8 mouse cellular contexts compared by ENCODE assay signal in the genomic region with DNA sequence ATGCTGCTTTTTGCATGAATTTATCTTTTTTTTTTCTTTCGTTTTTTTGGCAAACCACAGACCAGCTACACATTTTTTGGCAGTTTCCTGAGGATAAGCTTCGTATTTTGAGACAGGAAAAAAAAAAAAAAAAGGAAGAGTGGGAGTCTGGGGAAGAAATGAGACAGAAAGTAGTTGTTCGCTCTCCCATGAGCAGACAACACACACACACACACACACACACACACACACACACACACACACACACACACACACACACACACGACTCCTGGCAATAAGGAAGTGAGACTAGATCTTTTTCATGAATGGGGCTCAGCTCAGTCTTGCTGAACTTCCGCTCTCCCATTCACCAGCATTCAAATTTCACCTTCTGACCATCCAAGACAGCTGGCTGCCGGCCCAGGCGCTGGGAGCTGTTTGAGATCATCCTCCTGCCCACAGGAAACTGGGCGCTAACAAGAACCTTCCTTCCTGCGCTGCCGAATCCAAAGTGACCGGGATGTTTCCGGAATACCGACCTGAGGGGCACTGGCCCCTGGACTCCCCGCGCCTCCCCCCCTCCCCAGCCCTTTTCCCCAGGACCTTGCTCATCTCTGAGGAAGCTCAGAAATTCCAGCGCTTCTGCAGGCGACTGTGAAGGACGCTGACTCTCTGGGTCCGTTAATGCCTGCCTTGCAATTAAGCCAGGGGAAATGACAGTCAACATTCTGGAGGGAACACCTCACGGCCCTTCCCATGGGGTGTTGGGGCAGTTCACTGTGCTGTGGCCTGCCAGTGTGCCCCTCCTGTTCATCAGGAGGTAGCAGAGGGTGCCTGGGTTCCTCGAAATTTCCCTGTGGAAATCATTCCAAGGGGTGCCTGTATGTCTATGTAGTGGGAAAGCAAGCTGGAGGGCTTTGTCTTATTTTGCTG.
DNase-seq lines count a peak whose midpoint lies in the region; ATAC-seq lines count a peak whose summit lies in the region.

No protein-coding gene starts in this region.

- peak overlapping the region; percentile 48; the same call in 1 of the 2 replicates for H3K9ac ChIP-seq in hindbrain, embryonic 14.5 days

- no peaks in the 10 kb centered on the region for H3K27me3 ChIP-seq in hindbrain, embryonic 14.5 days (ENCODE audit: control insufficient read depth, insufficient read depth, low read length)

- 0 out of 2 replicates have a peak, but pooled peaks cover 6% of the 10 kb centered on the region for H3K4me1 ChIP-seq in hindbrain, embryonic 14.5 days (replicated peaks; ENCODE audit: control insufficient read depth, insufficient read depth, low read length)

- no peaks in the 10 kb centered on the region for H3K9me3 ChIP-seq in hindbrain, embryonic 14.5 days (ENCODE audit: control insufficient read depth, low read length)

- H3K27ac ChIP-seq in hindbrain, embryonic 14.5 days, result peak overlapping the region; percentile 43; the same call in 1 of the 2 replicates

- DNase-seq in R1 (ENCODE audit: low read depth, low spot score), result peak; percentile 44
- DNase-seq in cerebellum, postnatal 14 days, result peak; percentile 85 to 89
- DNase-seq in frontal cortex, postnatal 36 days (ENCODE audit: low spot score in 2 of 2), result peak; percentile 71 to 72
- peak; percentile 65 for DNase-seq in hindbrain, embryonic 14.5 days (ENCODE audit: low spot score)
- peak; percentile 27 to 54 for DNase-seq in layer of hippocampus, postnatal 25 days (ENCODE audit: extremely low spot score in 1 of 2, low spot score in 1 of 2)
- DNase-seq in lung, postnatal 10 days, result peak; percentile 94
- peak; percentile 42 for DNase-seq in ovary, postnatal 10 days (ENCODE audit: low spot score)
- DNase-seq in thymus, postnatal 14 days, result peak; percentile 42

- H3K36me3 ChIP-seq in hindbrain, embryonic 14.5 days (replicated peaks; ENCODE audit: control insufficient read depth, insufficient read depth), result no peaks in the 10 kb centered on the region

- ATAC-seq in hindbrain, embryonic 14.5 days (ENCODE audit: low FRiP score), result peak; percentile 29; the same call in 1 of the 2 replicates

- H3K4me3 ChIP-seq in hindbrain, embryonic 14.5 days (replicated peaks; ENCODE audit: low read length), result peak overlapping the region; percentile 16

- H3K4me2 ChIP-seq in hindbrain, embryonic 14.5 days (replicated peaks), result peak overlapping the region; percentile 51

- WGBS in hindbrain, embryonic 14.5 days, result 12% methylated on average over 20 of the region's 21 CpGs

Comparison
In these comparisons a context has a peak if more than half of its experiments do, and no peak if none do; other contexts are left out.
1. Peak in every context shown above with its lines: DNase-seq, ATAC-seq, H3K4me3 ChIP-seq and H3K27ac ChIP-seq.
2. DNase-seq: peak in every context shown above with its lines; median percentile 94 in lung, postnatal 10 days; 87 in cerebellum, postnatal 14 days; 72 in frontal cortex, postnatal 36 days; 65 in hindbrain, embryonic 14.5 days; 44 in R1; 42 in ovary, postnatal 10 days; 42 in thymus, postnatal 14 days; 40 in layer of hippocampus, postnatal 25 days.